Mouse (Mus musculus): ENCODE results near the gene Mdn1. TPM values are rescaled to one million over a fixed set of nuclear protein-coding genes. Genes with fewer than 3 reads are reported as not detected.

Gene Mdn1
- total RNA-seq (2014; rRNA removed): 26.9 and 29.8 TPM in 2 replicates
- polyA plus RNA-seq (2015; fragmentation: Nextera tagmentation; extraction: Ambion mirVana): 3.7 and 5.9 TPM in 2 replicates

DNA sequence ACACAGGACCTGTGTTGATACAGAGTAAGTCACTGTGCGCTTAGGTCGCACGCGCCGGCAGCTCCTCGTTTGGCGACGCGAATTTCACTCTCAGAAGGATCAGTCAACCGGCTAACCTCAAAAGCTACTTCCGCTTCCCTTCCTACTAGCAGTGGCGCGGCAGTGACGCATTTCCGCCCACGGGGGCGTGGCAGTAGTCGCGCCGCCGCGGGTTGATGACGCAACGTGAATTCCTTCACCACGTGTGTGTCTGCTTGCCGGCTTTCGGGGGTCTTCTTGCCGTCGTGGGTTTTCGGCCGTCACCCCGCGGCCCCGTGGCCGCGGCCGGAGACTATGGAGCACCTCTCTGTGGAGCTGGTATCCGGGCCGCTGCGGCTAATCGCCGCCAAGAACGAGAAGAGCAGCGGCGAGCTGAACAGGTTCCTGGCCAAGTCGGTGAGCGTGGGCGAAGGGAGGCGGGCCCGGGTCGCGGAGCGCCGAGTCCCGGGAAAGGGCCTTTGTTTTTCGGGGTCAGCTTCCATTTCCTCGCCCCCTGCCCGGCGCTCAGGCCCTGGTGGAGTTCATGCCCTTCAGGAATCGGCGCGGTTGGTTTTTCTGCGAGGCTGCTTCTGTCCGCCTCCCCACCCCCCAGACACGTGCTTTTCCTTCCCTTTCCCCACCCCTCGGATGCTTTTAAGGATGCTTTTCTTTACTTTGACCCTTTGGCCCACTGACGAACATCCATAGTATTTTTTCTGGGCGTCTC, at the start of gene Mdn1:
Gene Mdn1 (plus strand): TSS at position 202 of the 745 bp plus-strand sequence.
- peak within 1 kb of the TSS; percentile 75 for H3K27ac ChIP-seq (ENCODE audit: low read depth, low read length)
- H3K27me3 ChIP-seq (ENCODE audit: insufficient read depth, low read length): no peaks in the 10 kb centered on the region
- peak; percentile 98 for ATAC-seq
- peak within 1 kb of the TSS; percentile 47 for H3K4me2 ChIP-seq (ENCODE audit: low read depth)
- 2% methylated on average over 68 of the region's 68 CpGs for WGBS
- no peaks in the 10 kb centered on the region for H3K36me3 ChIP-seq (ENCODE audit: insufficient read depth)
- no peak for TF ChIP-seq CTCF (IDR thresholded peaks at IDR 0.05; ENCODE audit: low read depth)
- peak within 1 kb of the TSS; percentile 57 for H3K9ac ChIP-seq
- peak; percentile 99 for DNase-seq
- H3K4me1 ChIP-seq (ENCODE audit: insufficient read depth): peaks cover 6% of the 10 kb centered on the region; the same call in 1 of the 2 replicates
- H3K9me3 ChIP-seq (ENCODE audit: low read length): no peaks in the 10 kb centered on the region
- peak within 1 kb of the TSS; percentile 91 for H3K4me3 ChIP-seq (ENCODE audit: low read depth, low read length)

DNA sequence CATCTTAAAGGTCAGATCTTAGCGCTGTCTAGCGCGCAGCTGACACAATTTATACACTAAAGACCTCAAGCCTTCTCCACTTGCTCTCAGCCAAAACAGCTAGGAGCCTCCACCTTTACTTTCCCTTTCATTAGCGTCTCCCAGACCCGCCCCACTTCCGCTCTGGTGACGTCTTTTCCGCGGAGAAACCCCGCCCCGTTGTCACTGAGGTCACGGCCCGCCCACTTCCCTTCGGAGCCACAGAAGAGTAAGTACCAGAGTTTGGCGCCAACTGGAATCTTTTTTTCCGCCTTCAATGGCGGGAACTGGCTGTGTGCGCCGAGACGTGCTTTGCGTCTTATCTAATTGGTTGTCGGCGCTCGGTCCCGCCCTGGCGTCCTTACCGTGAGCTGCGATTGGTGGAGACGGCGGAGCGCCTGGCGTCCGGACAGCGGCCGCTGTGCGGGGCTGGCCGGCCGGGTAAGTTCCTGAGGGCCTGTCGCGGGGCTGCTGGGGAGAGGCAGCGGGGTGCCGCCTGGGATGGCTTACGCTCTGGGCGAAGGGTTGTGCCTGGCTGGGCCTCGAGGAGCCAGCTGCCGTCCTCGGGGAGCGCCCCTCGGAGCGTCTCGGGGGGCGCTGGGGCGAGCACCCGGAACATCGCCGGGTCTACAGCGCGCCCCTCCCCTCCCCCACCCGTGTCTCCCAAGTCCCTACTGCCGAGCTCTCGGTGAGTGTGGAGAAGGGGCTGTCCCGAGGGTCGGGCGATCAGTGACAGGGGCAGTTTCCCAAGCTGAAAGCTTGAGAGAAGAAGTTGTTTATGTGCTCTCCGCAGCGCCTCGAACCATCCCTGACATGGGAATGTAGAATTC, 41.7 kb upstream of the Mdn1 start, which contains the start of gene Casp8ap2:
Gene Casp8ap2 (plus strand): TSS at position 418 of the 848 bp plus-strand sequence.
- Histone ChIP-seq H3K4me1 (ENCODE audit: insufficient read depth) (peaks cover 7% of the 10 kb centered on the region; the same call in 1 of the 2 replicates), H3K36me3 (ENCODE audit: insufficient read depth) (no peaks in the 10 kb centered on the region), H3K9ac (peak within 1 kb of the TSS; percentile 64), H3K9me3 (ENCODE audit: low read length) (no peaks in the 10 kb centered on the region), H3K4me2 (ENCODE audit: low read depth) (peak within 1 kb of the TSS; percentile 66), H3K27me3 (ENCODE audit: insufficient read depth, low read length) (no peaks in the 10 kb centered on the region), H3K27ac (ENCODE audit: low read depth, low read length) (peak within 1 kb of the TSS; percentile 62), H3K4me3 (ENCODE audit: low read depth, low read length) (peak within 1 kb of the TSS; percentile 71)
- ATAC-seq (peak; percentile 99), DNase-seq (peak; percentile 100)
- WGBS: 4% methylated on average over 67 of the region's 67 CpGs
- TF ChIP-seq CTCF (IDR thresholded peaks at IDR 0.05; ENCODE audit: low read depth): 0 out of 2 replicates have a peak, but pooled peaks have one; percentile 12

DNA sequence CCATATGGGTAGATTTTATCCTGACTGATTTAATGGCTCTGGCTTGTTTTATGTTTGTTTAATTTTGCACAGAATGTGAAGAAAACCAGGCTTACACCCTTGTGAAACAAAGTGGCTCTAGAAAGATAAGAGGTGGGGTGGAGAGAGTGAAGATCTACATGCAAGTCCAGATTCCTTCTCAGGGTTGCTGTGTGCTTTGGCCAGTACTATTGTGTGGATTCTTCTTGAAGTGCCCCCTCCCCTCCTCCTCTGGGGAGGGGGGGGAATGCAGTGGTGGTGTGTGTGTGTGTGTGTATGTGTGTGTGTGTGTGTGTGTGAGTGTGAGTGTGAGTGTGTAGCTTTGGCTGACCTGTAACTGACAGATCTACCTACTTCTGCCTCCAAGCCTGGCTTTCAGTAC, 35.3 kb upstream of the Mdn1 start:
- no peak overlapping the region for H3K9ac ChIP-seq
- no peaks in the 10 kb centered on the region for H3K9me3 ChIP-seq (ENCODE audit: low read length)
- no peaks in the 10 kb centered on the region for H3K27me3 ChIP-seq (ENCODE audit: insufficient read depth, low read length)
- no peaks in the 10 kb centered on the region for H3K4me1 ChIP-seq (ENCODE audit: insufficient read depth)
- ATAC-seq: no peak
- DNase-seq: no peak
- no peak overlapping the region for H3K4me3 ChIP-seq (ENCODE audit: low read depth, low read length)
- H3K4me2 ChIP-seq (ENCODE audit: low read depth): no peak overlapping the region
- H3K27ac ChIP-seq (ENCODE audit: low read depth, low read length): no peak overlapping the region
- no peak for TF ChIP-seq CTCF (IDR thresholded peaks at IDR 0.05; ENCODE audit: low read depth)
- no peaks in the 10 kb centered on the region for H3K36me3 ChIP-seq (ENCODE audit: insufficient read depth)

GRCm38 (mm10) chr4:32651669-32652068, 5.2 kb upstream of the Mdn1 start:
- peaks cover 18% of the 10 kb centered on the region; the same call in 1 of the 2 replicates for H3K36me3 ChIP-seq (ENCODE audit: insufficient read depth)

GRCm38 (mm10) chr4:32656146-32656904, 594 bp upstream of the Mdn1 start:
- peak overlapping the region; percentile 91 for H3K4me3 ChIP-seq (ENCODE audit: low read depth, low read length)
- peak overlapping the region; percentile 75 for H3K27ac ChIP-seq (ENCODE audit: low read depth, low read length)
- WGBS: 55% methylated on average over 11 of the region's 11 CpGs
- H3K9me3 ChIP-seq (ENCODE audit: low read length): no peaks in the 10 kb centered on the region
- peak overlapping the region; percentile 47 for H3K4me2 ChIP-seq (ENCODE audit: low read depth)
- ATAC-seq (no peak; the same call in 1 of the 2 replicates), DNase-seq (no peak)
- no peaks in the 10 kb centered on the region for H3K36me3 ChIP-seq (ENCODE audit: insufficient read depth)
- no peaks in the 10 kb centered on the region for H3K27me3 ChIP-seq (ENCODE audit: insufficient read depth, low read length)
- peaks cover 6% of the 10 kb centered on the region; the same call in 1 of the 2 replicates for H3K4me1 ChIP-seq (ENCODE audit: insufficient read depth)
- peak overlapping the region; percentile 44; the same call in 1 of the 2 replicates for H3K9ac ChIP-seq
- peak; percentile 26; the same call in 1 of the 2 replicates for TF ChIP-seq CTCF (IDR thresholded peaks at IDR 0.05; ENCODE audit: low read depth)

More at GRCm38 (mm10) chr4:32651669-32652068, 5.2 kb upstream of the Mdn1 start:
- Histone ChIP-seq H3K4me1 (ENCODE audit: insufficient read depth) (no peaks in the 10 kb centered on the region), H3K9ac (no peak overlapping the region), H3K4me2 (ENCODE audit: low read depth) (no peak overlapping the region), H3K4me3 (ENCODE audit: low read depth, low read length) (no peak overlapping the region), H3K27me3 (ENCODE audit: insufficient read depth, low read length) (no peaks in the 10 kb centered on the region), H3K27ac (ENCODE audit: low read depth, low read length) (no peak overlapping the region), H3K9me3 (ENCODE audit: low read length) (no peaks in the 10 kb centered on the region)
- ATAC-seq: no peak
- WGBS: 87% methylated on average over 5 of the region's 5 CpGs
- no peak for DNase-seq
- no peak for TF ChIP-seq CTCF (IDR thresholded peaks at IDR 0.05; ENCODE audit: low read depth)

- H3K4me2 ChIP-seq (ENCODE audit: low read depth): no peak overlapping the region
- H3K27ac ChIP-seq (ENCODE audit: low read depth, low read length): no peak overlapping the region
- TF ChIP-seq CTCF (IDR thresholded peaks at IDR 0.05; ENCODE audit: low read depth): no peak
- no peak overlapping the region for H3K9ac ChIP-seq
- WGBS: 82% methylated on average over 4 of the region's 4 CpGs
- no peak overlapping the region for H3K4me3 ChIP-seq (ENCODE audit: low read depth, low read length)
- ATAC-seq (no peak), DNase-seq (no peak)
- H3K4me1 ChIP-seq (ENCODE audit: insufficient read depth): no peaks in the 10 kb centered on the region
- peaks cover 61% of the 10 kb centered on the region for H3K36me3 ChIP-seq (ENCODE audit: insufficient read depth)
- no peaks in the 10 kb centered on the region for H3K27me3 ChIP-seq (ENCODE audit: insufficient read depth, low read length)
- H3K9me3 ChIP-seq (ENCODE audit: low read length): no peaks in the 10 kb centered on the region
Measured at GRCm38 (mm10) chr4:32665843-32666242, 8.9 kb downstream of the Mdn1 start.

Measured in forebrain, postnatal 0 days (tissue).